Mouse (Mus musculus): ENCODE measurements around the gene Ly6g6f. TPM values are rescaled to one million over a fixed set of nuclear protein-coding genes. Genes with fewer than 3 reads are reported as not detected.

Gene Ly6g6f
- not detected for polyA plus RNA-seq (2015; fragmentation: Illumina TruSeq; extraction: RNeasy Lipid Tissue Mini Kit (QIAGEN cat#74804); ENCODE audit: insufficient read depth, low read depth, low replicate concordance)

DNA sequence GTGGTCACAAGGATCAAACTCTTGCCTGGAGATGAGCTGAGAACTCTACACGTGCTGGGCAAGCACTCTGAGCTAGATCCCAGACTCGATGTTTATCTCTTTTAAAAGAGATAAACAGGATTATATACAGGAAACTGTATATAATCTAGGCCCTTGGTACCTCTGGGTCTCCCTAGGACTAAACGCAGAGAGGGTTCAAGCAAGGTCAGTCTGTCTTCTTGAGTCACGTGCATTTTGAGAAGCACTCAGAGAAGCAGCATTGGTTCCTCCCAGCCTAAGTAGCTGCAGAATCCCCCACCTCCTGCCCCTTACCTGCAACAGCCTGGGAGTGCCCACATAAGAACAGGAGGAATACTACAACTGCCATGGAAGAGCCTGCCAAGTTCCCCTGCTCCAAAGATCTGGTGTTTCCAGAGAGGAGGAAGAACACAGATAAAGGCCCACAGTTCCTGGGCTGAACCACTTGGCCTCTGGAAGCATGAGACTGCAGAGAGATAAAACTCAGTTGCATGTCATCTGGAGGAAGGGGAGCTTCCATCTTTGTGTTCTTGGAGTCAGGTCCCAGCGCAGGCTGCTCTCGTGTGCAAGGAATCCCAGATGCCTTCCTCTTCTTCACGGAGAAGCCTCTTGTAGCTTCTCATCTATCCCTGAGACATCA is at the start of gene Ly6g6f:
Gene Ly6g6f, minus strand, starts transcription at position 403 of the 658 bp plus-strand sequence.

DNA sequence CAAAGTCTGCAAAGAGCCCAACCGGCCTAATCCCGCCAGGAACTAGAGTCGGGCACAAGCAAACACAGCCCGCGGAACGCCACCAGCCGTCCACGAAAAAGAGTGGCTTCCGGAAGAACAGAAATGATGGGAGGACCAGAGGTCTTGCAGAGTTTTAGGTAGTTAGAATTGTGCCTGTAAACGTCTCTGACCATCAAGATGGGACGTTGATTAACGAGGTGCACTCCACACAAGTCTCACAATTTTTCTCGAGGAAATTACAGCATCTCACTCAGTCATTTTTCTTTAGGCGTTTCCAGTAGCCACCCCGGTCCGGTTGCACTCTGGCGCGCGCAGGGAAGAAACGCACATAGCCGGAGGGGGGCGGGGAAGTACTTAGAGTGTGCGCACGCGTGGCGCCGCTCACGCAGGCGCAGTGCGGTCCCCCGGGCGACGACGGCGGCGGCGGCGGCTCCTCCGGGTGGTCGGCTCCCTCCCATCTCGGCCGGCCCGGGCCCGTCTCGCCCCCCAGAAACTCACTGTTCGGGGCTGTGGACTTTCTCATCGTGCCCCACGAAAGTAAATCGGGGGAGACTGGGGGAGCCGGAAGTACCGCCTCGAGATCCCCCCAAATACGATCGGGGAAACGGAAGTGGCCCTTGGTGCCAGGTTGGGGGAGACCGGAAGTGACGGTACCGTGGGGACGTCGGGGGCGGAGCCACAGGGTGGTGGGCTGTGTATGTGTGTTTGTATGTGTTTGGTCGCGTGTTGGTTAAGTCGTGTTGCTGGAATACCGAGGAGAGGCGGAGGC is 49.6 kb upstream of the Ly6g6f start, which contains the start of gene Bag6:
Gene Bag6, plus strand, starts transcription at position 378 of the 790 bp plus-strand sequence.

DNA sequence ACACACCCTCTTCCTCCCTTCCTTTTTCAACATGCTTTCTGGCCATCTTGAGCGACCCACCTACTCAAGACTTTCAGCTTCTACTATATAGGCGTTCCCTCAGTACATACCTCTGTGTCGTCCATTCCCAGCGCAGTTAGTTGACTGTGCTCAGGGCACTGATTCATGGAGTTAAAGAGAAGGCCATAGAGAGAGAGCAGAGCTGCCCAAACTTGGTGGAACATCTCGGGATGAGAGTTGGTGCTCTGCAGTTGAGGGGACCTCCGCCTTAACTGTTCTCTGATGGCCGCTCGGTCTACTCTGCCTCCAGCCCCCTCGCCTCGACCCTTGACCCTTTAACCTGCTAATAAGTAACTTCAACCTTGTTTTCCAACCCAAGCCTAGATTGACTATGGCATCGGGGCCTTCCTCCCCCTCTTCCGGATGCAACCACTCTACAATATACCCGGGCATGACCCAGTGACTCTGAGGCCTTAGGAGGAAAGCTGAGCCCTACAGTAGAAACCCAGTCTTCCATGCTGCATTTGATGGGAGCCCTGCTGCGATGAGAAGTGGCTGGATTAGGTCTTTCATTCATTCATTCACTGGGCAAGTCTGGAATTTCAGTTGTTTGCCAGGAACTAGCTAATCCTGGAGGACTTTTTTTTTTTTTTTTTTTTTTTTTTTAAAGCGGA is 46.2 kb upstream of the Ly6g6f start, which contains the start of gene Apom:
Gene Apom, minus strand, starts transcription at position 551 of the 674 bp plus-strand sequence.

DNA sequence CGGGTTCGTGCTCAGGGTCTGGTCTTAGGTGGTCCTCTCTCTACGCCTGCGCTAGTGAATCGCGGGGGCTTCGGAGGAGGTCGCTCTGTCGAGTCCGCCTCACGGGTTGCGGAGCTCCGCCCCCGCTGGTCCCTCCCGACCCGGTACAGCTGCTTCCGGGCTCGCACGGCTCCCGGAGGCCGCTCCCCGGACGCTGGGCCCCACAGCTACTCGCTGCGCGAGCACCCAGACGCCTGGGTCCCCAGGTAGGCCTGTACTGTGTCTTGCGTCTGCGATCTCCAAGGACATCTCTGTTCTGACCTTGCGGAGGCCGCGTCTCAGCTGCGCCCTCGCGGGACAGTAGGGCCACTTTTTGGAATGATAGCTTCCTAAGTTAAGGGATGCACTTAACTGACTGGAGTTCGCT is 40.8 kb upstream of the Ly6g6f start, which contains the start of gene D17H6S53E:
Gene D17H6S53E, plus strand, starts transcription at position 168 of the 406 bp plus-strand sequence.

DNA sequence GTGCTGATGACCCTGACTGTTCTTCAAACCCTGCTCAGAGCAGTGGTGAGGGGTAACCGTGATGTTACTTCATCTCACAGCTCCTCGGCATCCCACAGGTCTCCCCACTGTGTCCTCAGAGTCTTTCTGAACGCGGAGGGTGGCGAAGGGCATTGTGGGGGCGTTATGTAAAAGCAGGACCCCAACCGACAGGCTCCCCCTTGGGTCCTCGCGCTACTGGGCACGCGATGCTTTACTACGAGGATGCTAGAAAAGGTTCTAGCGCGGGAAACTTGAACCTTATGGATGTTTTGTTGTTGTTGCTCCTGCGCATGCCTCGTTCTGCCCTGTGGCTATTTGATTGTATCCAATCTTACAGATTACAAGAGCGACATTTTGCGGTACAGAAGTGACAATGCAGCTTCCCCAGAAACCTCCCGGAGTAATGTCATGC is 36.5 kb upstream of the Ly6g6f start, which contains the start of gene Csnk2b:
Gene Csnk2b, minus strand, starts transcription at position 183 of the 433 bp plus-strand sequence.

DNA sequence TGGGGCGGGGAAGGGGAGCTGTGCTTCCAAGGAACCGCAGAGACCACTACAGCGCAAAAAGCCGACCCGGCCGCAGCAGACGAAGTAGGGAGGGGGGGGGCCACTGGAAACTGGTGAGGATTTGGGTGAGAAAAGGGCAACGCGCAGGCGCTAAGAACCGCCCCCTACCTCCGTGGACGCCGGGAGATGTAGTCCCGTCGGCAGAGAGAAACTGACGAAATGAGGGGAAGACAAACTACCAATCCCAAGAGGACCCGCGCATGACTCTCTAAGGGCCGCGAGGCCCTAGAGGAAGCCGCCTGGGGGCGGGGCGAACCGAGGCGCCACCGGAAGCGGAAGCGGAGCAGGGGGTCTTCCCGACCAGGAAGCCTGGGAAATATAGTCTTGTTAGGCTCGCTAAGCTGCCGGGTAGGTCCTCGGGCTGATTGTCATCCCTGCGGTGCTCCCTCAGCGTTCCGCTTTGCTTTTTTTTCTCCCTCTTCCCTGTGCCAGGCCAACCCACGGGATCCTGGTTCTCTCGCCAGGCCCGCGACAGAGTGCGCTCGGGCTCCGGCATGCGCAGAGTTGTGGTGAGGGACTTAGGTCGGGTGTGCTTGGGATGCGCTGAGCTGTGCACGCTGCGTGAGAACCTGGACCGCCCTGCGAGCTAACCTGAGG is 35.9 kb upstream of the Ly6g6f start, which contains the start of gene Gpank1:
Gene Gpank1, plus strand, starts transcription at position 313 of the 657 bp plus-strand sequence.

DNA sequence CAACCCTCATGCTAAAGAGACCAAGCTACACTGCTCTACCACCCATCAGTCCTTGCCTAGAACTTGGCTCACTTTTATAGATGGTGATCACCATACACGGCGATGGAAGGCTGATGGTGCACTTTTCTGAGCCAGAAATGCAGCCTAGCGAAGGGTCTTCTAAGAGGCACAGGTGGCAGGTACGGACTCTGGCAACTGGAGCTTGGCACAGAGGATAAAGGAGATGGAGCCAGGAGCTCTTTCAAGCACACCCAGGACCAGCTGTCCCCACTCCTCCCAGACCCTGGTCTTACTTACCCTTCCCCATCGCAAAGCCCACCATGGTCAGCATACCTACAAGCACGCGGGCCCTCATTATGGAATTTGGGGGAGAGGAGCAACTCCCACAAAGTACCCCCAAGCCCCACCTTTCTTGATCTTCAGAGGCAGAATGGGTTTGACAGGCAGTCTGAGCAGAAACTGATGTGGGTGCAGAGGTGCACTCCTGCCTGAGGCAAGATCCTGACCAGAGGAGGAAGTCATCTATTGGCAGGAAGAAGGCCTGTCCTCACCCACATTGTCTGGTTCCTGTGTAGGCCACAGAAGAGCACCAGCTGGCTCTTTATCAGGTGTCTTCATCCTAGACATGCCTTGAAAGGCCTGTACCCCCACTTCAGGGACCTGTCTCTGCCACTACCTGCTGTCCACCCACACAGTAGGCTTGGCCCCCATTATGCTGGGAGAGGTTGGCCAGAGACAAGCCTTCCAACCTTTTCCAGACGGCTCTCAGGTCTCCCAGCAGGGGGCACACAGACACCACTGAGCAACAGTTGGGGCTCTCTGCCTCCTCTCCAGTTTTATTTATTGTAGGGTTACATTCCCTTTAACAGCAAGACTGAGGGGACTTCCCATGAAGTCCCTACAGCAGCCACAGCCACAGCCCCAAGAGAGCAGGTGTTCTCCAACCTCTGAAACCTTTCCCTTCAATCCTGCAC is 29.9 kb upstream of the Ly6g6f start, which contains the start of gene Ly6g5b:
Gene Ly6g5b, minus strand, starts transcription at position 383 of the 974 bp plus-strand sequence.

DNA sequence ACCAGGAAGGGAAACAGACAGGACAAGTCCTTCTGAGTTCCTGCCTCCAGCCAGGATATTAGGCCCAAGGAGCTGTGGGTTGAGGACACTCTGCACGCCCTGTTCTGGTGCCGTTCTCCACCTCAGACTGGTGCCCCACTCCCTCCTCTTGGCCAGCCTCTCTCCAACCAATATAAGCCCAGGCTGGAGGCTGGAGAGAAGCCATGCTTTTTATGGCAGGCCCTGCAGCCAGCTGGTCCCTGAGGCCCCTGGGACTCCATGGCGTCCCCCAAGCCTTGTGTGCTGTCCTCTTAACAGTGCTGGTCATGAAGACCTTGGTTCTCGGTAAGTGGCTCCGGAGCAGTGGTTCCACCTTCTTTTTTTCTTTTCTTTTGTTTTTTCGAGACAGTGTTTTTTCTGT is 22.7 kb upstream of the Ly6g6f start, which contains the start of gene Ly6g5c:
Gene Ly6g5c, plus strand, starts transcription at position 183 of the 400 bp plus-strand sequence.

DNA sequence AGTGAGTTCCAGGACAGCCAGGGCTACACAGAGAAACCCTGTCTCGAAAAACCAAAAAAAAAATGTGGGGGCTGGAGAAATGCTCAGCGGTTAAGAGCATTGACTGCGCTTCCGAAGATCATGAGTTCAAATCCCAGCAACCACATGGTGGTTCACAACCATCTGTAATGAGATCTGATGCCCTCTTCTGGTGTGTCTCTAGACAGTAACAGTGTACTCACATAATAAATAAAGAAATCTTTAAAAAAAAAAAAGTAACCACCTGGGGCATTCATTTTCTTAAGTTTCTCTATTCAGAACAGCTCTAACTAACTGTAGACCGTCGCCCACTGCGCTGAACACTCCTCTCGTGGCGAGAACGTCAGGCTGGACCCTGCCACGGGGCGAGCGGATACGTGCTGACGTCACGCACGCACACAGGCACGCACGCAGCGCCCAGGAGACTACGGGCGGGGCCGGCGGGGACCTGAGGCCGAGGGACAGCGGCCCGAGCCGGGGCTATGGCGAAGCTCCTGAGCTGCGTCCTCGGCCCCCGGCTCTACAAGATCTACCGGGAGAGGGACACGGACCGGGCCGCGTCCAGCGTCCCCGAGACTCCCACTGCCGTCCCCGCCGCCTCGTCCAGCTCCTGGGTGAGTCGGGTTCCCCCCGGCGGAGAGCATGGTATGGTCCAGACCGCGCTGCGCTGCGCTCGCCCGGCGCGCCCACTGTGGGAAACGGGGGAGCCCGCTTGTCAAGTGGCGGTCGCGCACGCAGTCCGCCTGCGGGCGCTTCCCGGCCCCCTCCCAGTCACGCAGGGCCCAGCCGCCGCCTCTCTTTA is 3.6 kb upstream of the Ly6g6f start, which contains the start of gene Abhd16a:
Gene Abhd16a, plus strand, starts transcription at position 439 of the 820 bp plus-strand sequence.

DNA sequence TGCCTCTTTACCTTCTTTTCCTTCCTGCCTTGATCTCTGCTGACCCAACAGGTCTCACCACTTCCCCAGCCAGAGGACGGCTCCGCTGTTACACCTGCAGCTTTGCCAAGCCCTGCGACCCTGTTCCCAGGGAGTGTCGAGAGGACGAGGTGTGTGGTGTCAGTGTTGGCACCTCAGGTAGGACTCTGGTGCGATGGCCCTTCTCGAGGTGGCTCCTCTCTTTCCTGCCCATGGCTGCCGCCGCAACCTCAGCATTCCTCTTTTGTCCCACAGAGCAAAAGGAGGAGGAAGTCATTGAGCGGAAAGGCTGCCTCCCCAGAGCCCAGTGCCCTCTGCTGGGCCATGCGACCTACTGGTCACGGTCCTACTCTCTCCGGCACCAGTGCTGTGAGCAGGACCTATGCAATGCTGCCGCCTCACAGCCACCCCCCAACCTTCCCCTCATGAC is 7.6 kb downstream of the Ly6g6f start, which contains the start of gene Ly6g6d:
Gene Ly6g6d, minus strand, starts transcription at position 280 of the 448 bp plus-strand sequence.

DNA sequence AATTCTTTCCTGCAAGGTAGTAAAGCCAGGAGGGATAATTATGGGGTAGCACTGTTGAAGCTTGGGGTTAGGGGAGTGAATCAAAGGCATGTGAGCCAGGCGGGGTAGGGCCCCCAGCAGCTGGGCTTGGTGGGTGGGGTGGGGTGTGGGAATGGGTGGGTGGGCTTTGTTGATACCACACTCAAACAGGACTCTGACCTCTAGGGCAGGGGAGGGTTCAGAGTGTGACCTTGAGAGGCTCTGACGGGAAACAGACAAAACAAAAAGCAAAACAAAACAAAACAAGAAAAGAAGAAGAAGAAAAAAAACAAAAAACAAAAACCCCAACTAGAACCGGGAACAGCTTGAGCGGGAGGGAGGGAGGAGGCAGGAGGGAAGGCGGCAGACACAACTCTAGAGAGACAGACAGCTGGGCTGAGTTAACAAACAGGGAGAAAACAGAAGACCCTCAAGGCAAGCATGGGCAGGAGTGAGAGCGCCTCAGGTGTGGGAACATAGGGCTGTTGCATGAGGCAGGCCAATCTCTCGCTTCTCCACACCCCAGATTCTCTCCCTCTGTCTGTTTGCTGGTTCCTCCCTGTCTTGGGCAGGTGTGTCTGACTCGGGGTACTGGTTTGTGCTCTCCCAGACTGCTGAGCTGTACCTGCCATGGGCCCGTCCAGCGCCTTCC is 8.8 kb downstream of the Ly6g6f start, which contains the start of gene Ly6g6e:
Gene Ly6g6e, plus strand, starts transcription at position 396 of the 670 bp plus-strand sequence.

DNA sequence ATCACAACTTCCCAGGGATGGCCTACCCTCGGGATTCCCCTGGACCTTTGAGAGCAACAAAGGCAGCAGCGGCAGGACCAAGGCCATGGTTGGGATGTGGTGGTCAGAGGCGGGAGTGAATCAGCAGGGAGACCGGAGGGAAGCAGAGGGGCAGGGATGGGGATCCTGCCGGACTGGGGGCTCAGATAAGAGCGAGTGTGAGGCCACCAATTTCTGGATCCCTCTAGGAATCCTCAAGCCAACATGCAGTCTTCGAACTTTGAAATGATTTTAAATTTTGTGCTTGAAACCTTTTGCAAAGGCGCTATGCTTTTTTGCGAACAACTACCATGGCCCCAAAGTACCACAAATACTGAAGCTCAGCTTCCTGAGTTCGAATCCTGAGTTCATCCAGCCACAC is 19.3 kb downstream of the Ly6g6f start, which contains the start of gene Mpig6b:
Gene Mpig6b, minus strand, starts transcription at position 101 of the 400 bp plus-strand sequence.

DNA sequence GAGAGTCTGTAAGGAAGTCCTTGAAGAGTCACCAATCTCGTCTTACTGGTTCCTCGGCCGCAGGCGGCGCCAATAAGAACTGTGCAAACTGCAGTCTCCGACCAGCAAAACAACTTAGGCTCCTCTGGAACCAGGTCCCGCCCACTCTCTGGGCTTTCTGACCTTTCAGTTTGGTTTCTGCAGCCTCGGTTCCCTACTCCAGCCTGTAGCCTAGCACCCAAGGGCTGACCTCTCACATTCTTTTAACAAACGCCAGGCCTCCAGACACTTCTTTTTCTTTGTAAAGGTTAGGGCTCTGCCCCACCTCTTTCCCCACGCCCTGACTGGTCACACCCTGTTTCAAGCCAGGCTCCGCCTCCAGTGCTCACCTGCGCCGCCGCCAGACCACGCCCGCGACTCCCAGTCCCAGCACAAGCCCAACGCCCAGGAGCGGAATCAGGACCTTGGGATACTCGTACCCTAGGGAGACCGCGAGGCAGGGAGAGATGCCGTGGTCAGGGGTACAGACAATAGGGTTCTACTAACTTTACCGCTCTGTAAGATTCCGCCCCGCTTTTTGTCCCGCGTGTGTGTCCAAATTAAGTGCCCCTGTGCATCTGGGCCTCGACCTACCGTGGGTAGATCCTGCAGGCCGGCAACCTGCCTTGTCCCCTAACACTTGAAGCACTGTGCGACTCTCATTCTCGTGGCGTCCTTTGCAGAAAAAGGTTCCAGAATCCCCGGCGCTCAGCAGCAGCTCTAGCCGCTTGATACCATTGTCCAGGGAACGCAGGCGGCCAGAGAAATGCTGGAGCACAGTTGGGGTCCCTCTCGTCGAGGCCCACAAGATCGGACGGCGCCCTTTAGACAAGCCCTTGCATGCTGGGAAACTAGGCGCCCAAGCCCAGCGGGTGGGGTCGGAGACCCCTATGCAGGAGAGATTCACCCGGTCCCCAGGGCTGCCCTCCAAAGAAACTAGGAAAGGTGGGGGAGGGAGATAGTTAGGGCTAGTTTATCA is 20.2 kb downstream of the Ly6g6f start, which contains the start of gene Ly6g6c:
Gene Ly6g6c, plus strand, starts transcription at position 438 of the 997 bp plus-strand sequence.

DNA sequence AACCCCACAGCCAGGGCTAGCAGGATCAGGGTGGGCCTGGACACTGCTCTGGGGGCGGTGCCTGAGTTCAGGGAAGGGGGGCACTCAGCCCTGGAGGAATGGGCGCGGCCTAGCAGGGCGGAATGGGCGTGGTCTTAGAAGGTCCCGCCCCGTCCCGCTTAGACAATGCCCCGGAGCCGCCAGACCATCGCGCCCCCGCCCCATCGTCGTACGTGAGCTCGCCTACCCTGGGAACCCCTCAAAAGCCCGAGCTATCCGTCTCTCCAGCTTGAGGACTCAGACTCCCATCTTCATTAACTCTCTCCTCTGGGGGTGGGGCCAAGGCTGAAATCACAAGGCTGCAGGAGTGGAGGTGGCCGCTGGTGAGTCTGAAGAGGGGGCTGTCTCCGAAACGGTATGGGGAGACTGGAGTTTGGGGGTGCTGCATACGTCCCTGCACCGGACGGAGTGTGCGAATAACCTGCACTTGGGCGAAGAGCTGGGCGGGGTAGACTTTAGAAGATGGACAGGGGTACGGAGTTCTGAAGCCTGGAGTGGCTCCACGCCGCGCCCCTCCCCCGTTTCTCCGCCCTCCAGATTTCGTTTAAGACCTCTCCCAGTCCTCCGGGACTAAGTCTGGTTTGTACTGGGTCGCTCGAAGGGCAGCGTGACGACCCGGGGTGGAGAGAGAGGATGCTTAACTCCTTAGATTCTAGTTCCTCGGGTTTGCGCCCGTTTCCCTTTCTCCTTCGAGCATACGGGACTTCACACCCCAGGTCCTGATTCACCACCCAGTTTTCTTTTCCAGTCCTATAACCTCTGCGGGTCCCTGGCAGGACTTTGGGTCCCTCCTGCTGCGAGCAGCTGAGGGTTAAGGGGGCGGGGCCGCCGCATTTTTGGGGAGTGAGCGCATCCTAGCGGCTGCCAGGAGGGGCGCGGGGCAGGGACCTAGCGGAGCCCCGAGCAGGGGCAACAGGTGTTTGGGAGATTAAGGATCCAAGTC is 26.2 kb downstream of the Ly6g6f start, which contains the start of gene Ddah2:
Gene Ddah2, plus strand, starts transcription at position 125 of the 982 bp plus-strand sequence.

DNA sequence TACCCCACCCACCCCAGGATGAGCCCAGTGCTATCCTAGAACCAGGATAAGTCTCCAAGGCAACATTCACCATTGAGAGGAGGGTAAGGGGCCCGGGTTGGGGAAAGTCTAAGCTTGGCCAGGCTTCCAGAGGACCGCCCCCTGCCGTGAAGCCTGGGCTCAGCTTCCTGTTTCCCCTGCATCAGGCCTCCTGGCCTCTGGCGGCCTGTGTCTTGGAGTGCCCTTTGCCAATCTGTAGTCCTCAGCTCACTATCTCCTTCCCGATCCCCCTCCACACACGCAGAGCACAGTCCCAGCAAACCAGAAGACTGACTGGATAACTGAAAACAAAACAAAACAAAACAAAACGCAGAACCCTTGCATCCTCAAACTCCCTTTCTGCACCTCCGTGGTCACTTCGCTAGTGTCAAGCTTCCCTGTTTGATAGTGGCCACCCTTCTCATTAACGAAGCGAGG is 35.8 kb downstream of the Ly6g6f start, which contains the start of gene Clic1:
Gene Clic1, plus strand, starts transcription at position 406 of the 456 bp plus-strand sequence.

